Mouse (Mus musculus) MEL (cell line): ENCODE measurements around the gene Alpk1. TPM values are rescaled to one million over a fixed set of nuclear protein-coding genes. Genes with fewer than 3 reads are reported as not detected.

Experiments
- DNase-seq: peaks from one replicate; pipeline ENCODE4 v3.0.0; 2011; ENCODE audit warnings: low read depth, low spot score
- H3K27ac ChIP-seq: 2 replicates; pipeline ENCODE4 v1.5.1; 2012; ENCODE audit warnings: low read depth, mild to moderate bottlenecking, control low read depth, low read length, moderate library complexity; ENCODE audit not compliant: control insufficient read depth
- H3K27me3 ChIP-seq, 2 experiments: fragments of 150-350 bp in 1 of 2; sonication (generic) in 1 of 2; 2 replicates each; pipeline ENCODE4 v1.6.1; 2012; ENCODE audit warnings: low read length in 2 of 2, mild to moderate bottlenecking in 2 of 2, improper control_type of control experiment in 1 of 2, moderate library complexity in 1 of 2; ENCODE audit not compliant: insufficient read depth in 2 of 2, control insufficient read depth in 1 of 2
- H3K36me3 ChIP-seq, 2 experiments: 2 replicates each; pipeline ENCODE4 v1.6.1; 2012 to 2014; ENCODE audit warnings: low read length in 2 of 2, improper control_type of control experiment in 1 of 2, inconsistent platforms in 1 of 2, mild to moderate bottlenecking in 1 of 2; ENCODE audit not compliant: insufficient read depth in 2 of 2, control insufficient read depth in 1 of 2
- H3K4me1 ChIP-seq, 2 experiments: fragments of 150-350 bp in 1 of 2; sonication (generic) in 1 of 2; 2 replicates each; pipeline ENCODE4 v1.6.1; 2012; ENCODE audit warnings: low read length in 2 of 2, improper control_type of control experiment in 1 of 2, mild to moderate bottlenecking in 1 of 2; ENCODE audit not compliant: insufficient read depth in 2 of 2, control insufficient read depth in 1 of 2
- H3K4me3 ChIP-seq, 2 experiments: fragments of 150-350 bp in 1 of 2; sonication (generic) in 1 of 2; 2 replicates each; pipeline ENCODE4 v1.5.1; 2012; ENCODE audit warnings: low read depth in 2 of 2, low read length in 2 of 2, mild to moderate bottlenecking in 2 of 2, moderate library complexity in 2 of 2, control low read depth in 1 of 2, improper control_type of control experiment in 1 of 2; ENCODE audit not compliant: control insufficient read depth in 1 of 2, insufficient read depth in 1 of 2
- H3K79me2 ChIP-seq: 2 replicates; pipeline ENCODE4 v1.6.1; 2012; ENCODE audit warnings: mild to moderate bottlenecking, low read length, moderate library complexity; ENCODE audit not compliant: control insufficient read depth, poor library complexity, insufficient read depth
- H3K9ac ChIP-seq: 2 replicates; pipeline ENCODE4 v1.6.1; 2012; ENCODE audit warnings: low read depth, mild to moderate bottlenecking, control low read depth, low read length, moderate library complexity; ENCODE audit not compliant: control insufficient read depth, poor library complexity, severe bottlenecking
- H3K9me3 ChIP-seq: fragments of 150-350 bp; sonication (generic); replicated peaks from 2 replicates; pipeline ENCODE4 v1.6.1; 2012; ENCODE audit warnings: mild to moderate bottlenecking, low read length, improper control_type of control experiment, moderate library complexity; ENCODE audit not compliant: insufficient read depth
- BHLHE40 ChIP-seq: IDR thresholded peaks from 2 replicates; pipeline ENCODE4 v1.6.1; 2012; ENCODE audit warnings: low read depth, mild to moderate bottlenecking, inconsistent platforms, low read length, improper control_type of control experiment, borderline replicate concordance
- CHD2 ChIP-seq: IDR thresholded peaks from 2 replicates; pipeline ENCODE4 v1.6.1; 2011; ENCODE audit warnings: low read length, improper control_type of control experiment
- CTCF ChIP-seq, 3 experiments: IDR thresholded peaks in 2 of 3; conservative IDR thresholded peaks in 1 of 3; 2 replicates each; pipeline ENCODE4 v1.5.1; 2011 to 2012; ENCODE audit warnings: low read length in 3 of 3, low read depth in 2 of 3, mild to moderate bottlenecking in 2 of 3, improper control_type of control experiment in 1 of 3, inconsistent platforms in 1 of 3, mixed read lengths in 1 of 3, moderate library complexity in 1 of 3; ENCODE audit not compliant: control insufficient read depth in 1 of 3, insufficient read depth in 1 of 3, poor library complexity in 1 of 3, severe bottlenecking in 1 of 3
- E2F4 ChIP-seq: IDR thresholded peaks from 2 replicates; pipeline ENCODE4 v1.6.1; 2011; ENCODE audit warnings: low read depth, low read length, improper control_type of control experiment, borderline replicate concordance
- ELF1 ChIP-seq: IDR thresholded peaks from 2 replicates; pipeline ENCODE4 v1.6.1; 2014; ENCODE audit warnings: low read depth, mild to moderate bottlenecking, inconsistent platforms, low read length, improper control_type of control experiment, moderate library complexity
- EP300 ChIP-seq, 2 experiments: IDR thresholded peaks; 2 replicates each; pipeline ENCODE4 v1.6.1; 2011; ENCODE audit warnings: improper control_type of control experiment in 2 of 2, low read length in 2 of 2, low read depth in 1 of 2, mild to moderate bottlenecking in 1 of 2
- ETS1 ChIP-seq: IDR thresholded peaks from 2 replicates; pipeline ENCODE4 v1.6.1; 2012; ENCODE audit warnings: low read depth, mild to moderate bottlenecking, inconsistent platforms, low read length, improper control_type of control experiment, moderate library complexity
- GABPA ChIP-seq: IDR thresholded peaks from 2 replicates; pipeline ENCODE4 v1.6.1; 2012; ENCODE audit warnings: low read depth, mild to moderate bottlenecking, inconsistent platforms, low read length, improper control_type of control experiment, moderate library complexity
- GATA1 ChIP-seq: IDR thresholded peaks from 2 replicates; pipeline ENCODE4 v1.6.1; 2011; ENCODE audit warnings: low read depth, low read length, improper control_type of control experiment
- KAT2A ChIP-seq: conservative IDR thresholded peaks from 2 replicates; pipeline ENCODE4 v1.6.1; 2012; ENCODE audit warnings: low read depth, low read length, improper control_type of control experiment, inconsistent platforms
- MAFK ChIP-seq: IDR thresholded peaks from 2 replicates; pipeline ENCODE4 v1.6.1; 2011; ENCODE audit warnings: low read depth, mild to moderate bottlenecking, low read length, improper control_type of control experiment, borderline replicate concordance
- MAZ ChIP-seq: IDR thresholded peaks from 2 replicates; pipeline ENCODE4 v1.6.1; 2012; ENCODE audit warnings: low read depth, mild to moderate bottlenecking, inconsistent platforms, low read length, improper control_type of control experiment
- MEF2A ChIP-seq: IDR thresholded peaks from 2 replicates; pipeline ENCODE4 v1.6.1; 2014; ENCODE audit warnings: low read depth, mild to moderate bottlenecking, inconsistent platforms, low read length, improper control_type of control experiment; ENCODE audit not compliant: poor library complexity, insufficient replicate concordance, severe bottlenecking; ENCODE audit errors: extremely low read depth
- MXI1 ChIP-seq: IDR thresholded peaks from 2 replicates; pipeline ENCODE4 v1.6.1; 2011; ENCODE audit warnings: mild to moderate bottlenecking, low read depth, low read length, improper control_type of control experiment
- MYB ChIP-seq: IDR thresholded peaks from 2 replicates; pipeline ENCODE4 v1.6.1; 2011; ENCODE audit warnings: mild to moderate bottlenecking, low read depth, low read length, improper control_type of control experiment
- MYC ChIP-seq: IDR thresholded peaks from 2 replicates; pipeline ENCODE4 v1.6.1; 2011; ENCODE audit warnings: low read depth, mild to moderate bottlenecking, low read length, improper control_type of control experiment, moderate library complexity
- NELFE ChIP-seq: IDR thresholded peaks from 2 replicates; pipeline ENCODE4 v1.6.1; 2011; ENCODE audit warnings: low read depth, low read length, improper control_type of control experiment
- POLR2A ChIP-seq, 2 experiments: IDR thresholded peaks; 2 replicates each; pipeline ENCODE4 v1.6.1; 2011 to 2012; ENCODE audit warnings: low read length in 2 of 2, mild to moderate bottlenecking in 2 of 2, control low read depth in 1 of 2, improper control_type of control experiment in 1 of 2, low read depth in 1 of 2, moderate library complexity in 1 of 2; ENCODE audit not compliant: control insufficient read depth in 1 of 2, insufficient read depth in 1 of 2, poor library complexity in 1 of 2
- POLR2AphosphoS2 ChIP-seq: IDR thresholded peaks from 2 replicates; pipeline ENCODE4 v1.6.1; 2011; ENCODE audit warnings: low read length, improper control_type of control experiment
- POLR2AphosphoS5 ChIP-seq: IDR thresholded peaks from 2 replicates; pipeline ENCODE4 v1.6.1; 2012; ENCODE audit warnings: low read depth, borderline replicate concordance, mild to moderate bottlenecking, inconsistent platforms, low read length, moderate library complexity, mixed read lengths
- RAD21 ChIP-seq: IDR thresholded peaks from 2 replicates; pipeline ENCODE4 v1.6.1; 2011; ENCODE audit warnings: mild to moderate bottlenecking, low read depth, low read length, improper control_type of control experiment
- RCOR1 ChIP-seq: IDR thresholded peaks from 2 replicates; pipeline ENCODE4 v1.6.1; 2012; ENCODE audit warnings: low read depth, mild to moderate bottlenecking, inconsistent platforms, low read length, improper control_type of control experiment
- SIN3A ChIP-seq: IDR thresholded peaks from 2 replicates; pipeline ENCODE4 v1.6.1; 2012; ENCODE audit warnings: low read length, improper control_type of control experiment, inconsistent platforms
- SMC3 ChIP-seq: IDR thresholded peaks from 2 replicates; pipeline ENCODE4 v1.6.1; 2011; ENCODE audit warnings: low read depth, low read length, improper control_type of control experiment
- TAL1 ChIP-seq: IDR thresholded peaks from 2 replicates; pipeline ENCODE4 v1.6.1; 2012; ENCODE audit warnings: mild to moderate bottlenecking, inconsistent platforms, low read length, moderate library complexity, mixed read lengths
- TBP ChIP-seq: IDR thresholded peaks from 2 replicates; pipeline ENCODE4 v1.8.0; 2011; ENCODE audit warnings: low read depth, low read length, improper control_type of control experiment
- UBTF ChIP-seq: IDR thresholded peaks from 2 replicates; pipeline ENCODE4 v1.6.1; 2012; ENCODE audit warnings: low read depth, mild to moderate bottlenecking, inconsistent platforms, low read length, improper control_type of control experiment, moderate library complexity, borderline replicate concordance; ENCODE audit not compliant: insufficient read depth
- USF1 ChIP-seq: IDR thresholded peaks from 2 replicates; pipeline ENCODE4 v1.6.1; 2014; ENCODE audit warnings: low read depth, mild to moderate bottlenecking, inconsistent platforms, low read length, improper control_type of control experiment, moderate library complexity
- ZC3H11A ChIP-seq: IDR thresholded peaks from 2 replicates; pipeline ENCODE4 v1.6.1; 2012; ENCODE audit warnings: low read depth, mild to moderate bottlenecking, inconsistent platforms, low read length, improper control_type of control experiment
- ZKSCAN1 ChIP-seq: IDR thresholded peaks from 2 replicates; pipeline ENCODE4 v1.6.1; 2012; ENCODE audit warnings: low read depth, mild to moderate bottlenecking, inconsistent platforms, low read length, improper control_type of control experiment, moderate library complexity
- ZMIZ1 ChIP-seq: IDR thresholded peaks from 2 replicates; pipeline ENCODE4 v1.6.1; 2012; ENCODE audit warnings: low read depth, mild to moderate bottlenecking, inconsistent platforms, low read length, improper control_type of control experiment, moderate library complexity
- ZNF384 ChIP-seq: IDR thresholded peaks from 2 replicates; pipeline ENCODE4 v1.6.1; 2012; ENCODE audit warnings: low read depth, mild to moderate bottlenecking, inconsistent platforms, low read length, improper control_type of control experiment
- polyA plus RNA-seq, 2 experiments: library from polyadenylated mRNA; stranded (reverse) in 1 of 2; unstranded in 1 of 2; fragments of >175 nt in 1 of 2; fragments of >200 nt in 1 of 2; gene quantifications; 2 replicates each; pipeline versions ENCODE4 v1.2.1 to v1.2.4; 2012; ENCODE audit warnings: low replicate concordance in 2 of 2, low read depth in 1 of 2; ENCODE audit not compliant: insufficient read length in 2 of 2, insufficient read depth in 1 of 2, missing spikeins in 1 of 2
- total RNA-seq: library from RNA; depleted of rRNA; stranded (reverse); fragments of 300-350 nt; gene quantifications from 2 replicates; pipeline ENCODE4 v1.2.3, GENCODE M21; 2012

Alpk1 gene
- total and polyA plus RNA-seq, 3 experiments: 1.8 to 2.4 TPM; not detected in 1

DNA sequence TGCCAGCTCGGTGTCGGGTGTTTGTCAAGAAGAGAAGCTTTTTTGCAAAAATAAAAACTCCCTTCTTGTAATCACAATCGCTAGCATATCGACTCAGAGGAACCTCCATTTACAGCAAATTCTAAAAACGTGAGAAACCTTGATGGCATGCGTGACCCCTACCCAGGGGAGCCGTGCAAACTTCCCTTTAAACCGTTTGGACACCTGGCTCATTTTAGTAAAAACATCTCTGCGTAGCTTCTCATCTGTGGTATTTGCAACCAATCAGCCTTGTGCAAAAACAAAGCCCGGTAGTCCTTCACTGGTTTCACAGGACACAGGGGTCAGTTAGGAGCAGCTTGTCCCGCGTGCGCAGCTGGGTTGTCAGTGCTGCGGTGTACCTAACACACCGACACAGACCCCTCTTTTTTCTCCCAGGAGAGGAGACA is 10.7 kb upstream of the Alpk1 start (continued):
- TF ChIP-seq ETS1: 0 out of 2 replicates have a peak, but pooled peaks have one; percentile 10
- no peak for TF ChIP-seq ZKSCAN1
- TF ChIP-seq SMC3: no peak
- no peak; the same call in 1 of the 2 replicates for TF ChIP-seq MXI1
- TF ChIP-seq EP300 (IDR thresholded peaks at IDR 0.05; ENCODE audit: low read depth in 1 of 2, low read length in 2 of 2): 0 out of 4 replicates have a peak, but pooled peaks of 1 of the 2 experiments have one; percentile 5
- no peak for TF ChIP-seq GABPA
- no peak; the same call in 1 of the 2 replicates for TF ChIP-seq MAFK
- TF ChIP-seq MYC: 0 out of 2 replicates have a peak, but pooled peaks have one; percentile 26
- no peak for TF ChIP-seq RAD21
- no peak for TF ChIP-seq KAT2A
- TF ChIP-seq UBTF: no peak
- TF ChIP-seq POLR2AphosphoS2: no peak
- no peak for TF ChIP-seq CHD2
- TF ChIP-seq MYB: no peak
- no peak for TF ChIP-seq ZMIZ1

DNA sequence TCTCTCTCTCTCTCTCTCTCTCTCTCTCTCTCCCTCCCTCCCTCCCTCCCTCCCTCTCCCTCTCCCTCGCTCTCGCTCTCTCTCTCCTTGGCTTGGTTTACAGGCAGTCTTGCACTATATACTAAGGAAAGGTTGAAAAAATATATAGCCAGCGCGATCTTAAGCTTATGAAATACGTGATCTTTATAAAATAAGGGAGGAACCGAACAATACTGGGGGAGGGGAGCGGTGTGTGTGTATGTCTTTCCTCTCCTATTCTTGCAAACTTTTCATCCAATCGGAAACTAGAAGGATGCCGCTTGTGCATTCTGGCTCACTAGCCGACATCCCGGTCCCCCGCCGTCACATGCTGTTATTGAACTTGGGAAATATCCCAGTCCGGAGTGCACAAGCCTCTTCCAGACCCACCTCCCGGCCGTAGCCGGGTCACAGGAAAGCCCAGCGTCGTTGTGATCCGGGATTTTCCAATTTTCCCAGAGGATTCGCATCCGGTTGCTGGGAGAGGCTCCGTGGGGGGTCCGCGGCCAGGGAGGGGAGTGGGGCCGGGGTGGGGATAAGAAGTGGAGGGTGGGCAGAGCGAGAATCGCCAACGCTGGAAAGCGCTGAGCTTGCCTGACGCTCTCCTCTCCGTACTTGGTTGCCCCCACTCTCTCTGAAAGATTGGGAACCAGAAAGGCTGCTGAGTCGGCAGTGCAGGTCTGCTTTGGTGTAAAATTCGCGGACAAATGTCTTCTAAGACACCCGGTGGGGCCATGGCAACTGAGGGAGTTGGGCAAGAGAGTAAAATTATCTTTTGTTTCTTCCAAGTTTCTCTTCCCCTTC is 10.1 kb upstream of the Alpk1 start:
- H3K9ac ChIP-seq: peak overlapping the region; percentile 72
- H3K27ac ChIP-seq: peak overlapping the region; percentile 86
- no peaks in the 10 kb centered on the region for H3K27me3 ChIP-seq
- DNase-seq: peak; percentile 68
- peak overlapping the region; percentile 74 to 99 for H3K4me3 ChIP-seq
- peaks cover 0 to 14% of the 10 kb centered on the region in 2 experiments; a peak in 2 of 4 replicates for H3K36me3 ChIP-seq
- H3K9me3 ChIP-seq: no peaks in the 10 kb centered on the region
- peaks cover 5 to 19% of the 10 kb centered on the region in 2 experiments; a peak in 3 of 4 replicates for H3K4me1 ChIP-seq
- H3K79me2 ChIP-seq: no peaks in the 10 kb centered on the region; the same call in 1 of the 2 replicates
- TF ChIP-seq POLR2A (IDR thresholded peaks at IDR 0.05; ENCODE audit: control insufficient read depth in 1 of 2, insufficient read depth in 1 of 2, low read depth in 1 of 2, low read length in 2 of 2, poor library complexity in 1 of 2) (0 out of 4 replicates have a peak, but pooled peaks of 1 of the 2 experiments have one; percentile 7), E2F4 (no peak), NELFE (0 out of 2 replicates have a peak, but pooled peaks have one; percentile 13), BHLHE40 (no peak), KAT2A (no peak), TAL1 (no peak), MXI1 (no peak), POLR2AphosphoS5 (no peak), GABPA (no peak), USF1 (no peak), SIN3A (no peak; the same call in 1 of the 2 replicates), EP300 (IDR thresholded peaks at IDR 0.05; ENCODE audit: low read depth in 1 of 2, low read length in 2 of 2) (no peak), RCOR1 (no peak), RAD21 (no peak), UBTF (0 out of 2 replicates have a peak, but pooled peaks have one; percentile 42), MYC (no peak), CTCF (IDR thresholded peaks at IDR 0.05 in 2 of 3, conservative IDR thresholded peaks at IDR 0.05 in 1 of 3; ENCODE audit: control insufficient read depth in 1 of 3, insufficient read depth in 1 of 3, low read depth in 2 of 3, low read length in 3 of 3, poor library complexity in 1 of 3, severe bottlenecking in 1 of 3) (no peak), TBP (0 out of 2 replicates have a peak, but pooled peaks have one; percentile 31), ELF1 (no peak), CHD2 (no peak), SMC3 (no peak), GATA1 (no peak), ZNF384 (no peak), ZC3H11A (no peak), ZMIZ1 (no peak), MAZ (peak; percentile 76), MEF2A (no peak)
